Mouse (Mus musculus): ENCODE data around the gene Cyct.

DNA sequence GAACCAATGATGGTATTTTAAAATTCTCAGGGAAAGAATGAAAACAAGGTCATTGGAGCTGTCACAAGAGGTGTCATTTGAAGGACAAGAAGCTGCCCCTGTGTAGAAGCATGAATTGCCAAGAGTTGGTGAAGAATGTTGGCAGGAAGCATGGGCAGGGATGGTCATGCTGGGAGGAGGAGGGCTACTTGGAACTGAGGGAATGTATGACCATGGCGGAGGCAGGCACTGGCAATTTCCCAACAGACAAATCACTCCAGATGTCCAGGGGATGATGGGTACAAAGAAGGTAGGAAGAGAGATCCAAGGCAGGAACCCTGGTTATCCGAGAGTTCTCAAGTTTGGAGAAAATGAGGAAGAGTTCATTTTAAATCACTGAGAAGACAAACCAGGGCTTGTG, 49.7 kb upstream of the Cyct start:
- TF ChIP-seq POLR2A (IDR thresholded peaks at IDR 0.05; ENCODE audit: control insufficient read depth, extremely low read depth, insufficient read depth, low read length, poor library complexity) = no peak
- TF ChIP-seq CTCF (IDR thresholded peaks at IDR 0.05; ENCODE audit: borderline replicate concordance, control insufficient read depth, extremely low read depth, insufficient read depth, low read length, poor library complexity) = no peak

Measured in thymus, adult 2 months (tissue).